Mouse (Mus musculus): ENCODE data around the gene Exoc6.
"Not testable (repeated sequence)": the region's sequence is repeated elsewhere in the genome, so short reads cannot be mapped to it uniquely, and the experiment has no call there.

Gene Exoc6

GRCm38 (mm10) chr19:37536426-37536825, 13.8 kb upstream of the Exoc6 start:
- no peak for DNase-seq (ENCODE audit: extremely low read depth, insufficient read length, low spot score)

- no peak for DNase-seq (ENCODE audit: extremely low read depth, insufficient read length, low spot score)
These were observed 12.5 kb upstream of the Exoc6 start for GRCm38 (mm10) chr19:37537717-37538116.

- no peak for DNase-seq (ENCODE audit: extremely low read depth, insufficient read length, low spot score)
These were observed 10.0 kb upstream of the Exoc6 start for GRCm38 (mm10) chr19:37540201-37540600.

- DNase-seq (ENCODE audit: extremely low read depth, insufficient read length, low spot score) = peak; percentile 28
These were observed 6.5 kb upstream of the Exoc6 start for GRCm38 (mm10) chr19:37543537-37544326.

- DNase-seq (ENCODE audit: extremely low read depth, insufficient read length, low spot score) = no peak
These were observed 5.7 kb upstream of the Exoc6 start for GRCm38 (mm10) chr19:37544476-37544875.

GRCm38 (mm10) chr19:37545231-37545630, 5.0 kb upstream of the Exoc6 start:
- DNase-seq (ENCODE audit: extremely low read depth, insufficient read length, low spot score) = no peak

- DNase-seq (ENCODE audit: extremely low read depth, insufficient read length, low spot score) = no peak
These were observed 4.5 kb upstream of the Exoc6 start for GRCm38 (mm10) chr19:37545725-37546124.

GRCm38 (mm10) chr19:37546776-37547175, 3.4 kb upstream of the Exoc6 start:
- no peak for DNase-seq (ENCODE audit: extremely low read depth, insufficient read length, low spot score)

- DNase-seq (ENCODE audit: extremely low read depth, insufficient read length, low spot score) = no peak
These were observed 885 bp downstream of the Exoc6 start for GRCm38 (mm10) chr19:37551040-37551566.

GRCm38 (mm10) chr19:37553376-37554265, 3.4 kb downstream of the Exoc6 start:
- DNase-seq (ENCODE audit: extremely low read depth, insufficient read length, low spot score) = no peak

GRCm38 (mm10) chr19:37554266-37554650, 4.0 kb downstream of the Exoc6 start:
- DNase-seq (ENCODE audit: extremely low read depth, insufficient read length, low spot score) = not testable (repeated sequence)

GRCm38 (mm10) chr19:37555863-37556566, 5.8 kb downstream of the Exoc6 start:
- DNase-seq (ENCODE audit: extremely low read depth, insufficient read length, low spot score) = no peak

GRCm38 (mm10) chr19:37557898-37558297, 7.7 kb downstream of the Exoc6 start:
- no peak for DNase-seq (ENCODE audit: extremely low read depth, insufficient read length, low spot score)

- peak; percentile 20 for DNase-seq (ENCODE audit: extremely low read depth, insufficient read length, low spot score)
These were observed 9.3 kb downstream of the Exoc6 start for GRCm38 (mm10) chr19:37559286-37560079.

GRCm38 (mm10) chr19:37560080-37560427, 9.8 kb downstream of the Exoc6 start:
- DNase-seq (ENCODE audit: extremely low read depth, insufficient read length, low spot score) = no peak

GRCm38 (mm10) chr19:37561106-37561892, 11.1 kb downstream of the Exoc6 start:
- DNase-seq (ENCODE audit: extremely low read depth, insufficient read length, low spot score) = no peak

GRCm38 (mm10) chr19:37563763-37564162, 13.5 kb downstream of the Exoc6 start:
- DNase-seq (ENCODE audit: extremely low read depth, insufficient read length, low spot score) = no peak

- no peak for DNase-seq (ENCODE audit: extremely low read depth, insufficient read length, low spot score)
These were observed 15.6 kb downstream of the Exoc6 start for GRCm38 (mm10) chr19:37565806-37566205.

GRCm38 (mm10) chr19:37569186-37569754, 19.1 kb downstream of the Exoc6 start:
- no peak for DNase-seq (ENCODE audit: extremely low read depth, insufficient read length, low spot score)
